Comparison of ENCODE assay signal across 8 mouse cellular contexts in the genomic region with DNA sequence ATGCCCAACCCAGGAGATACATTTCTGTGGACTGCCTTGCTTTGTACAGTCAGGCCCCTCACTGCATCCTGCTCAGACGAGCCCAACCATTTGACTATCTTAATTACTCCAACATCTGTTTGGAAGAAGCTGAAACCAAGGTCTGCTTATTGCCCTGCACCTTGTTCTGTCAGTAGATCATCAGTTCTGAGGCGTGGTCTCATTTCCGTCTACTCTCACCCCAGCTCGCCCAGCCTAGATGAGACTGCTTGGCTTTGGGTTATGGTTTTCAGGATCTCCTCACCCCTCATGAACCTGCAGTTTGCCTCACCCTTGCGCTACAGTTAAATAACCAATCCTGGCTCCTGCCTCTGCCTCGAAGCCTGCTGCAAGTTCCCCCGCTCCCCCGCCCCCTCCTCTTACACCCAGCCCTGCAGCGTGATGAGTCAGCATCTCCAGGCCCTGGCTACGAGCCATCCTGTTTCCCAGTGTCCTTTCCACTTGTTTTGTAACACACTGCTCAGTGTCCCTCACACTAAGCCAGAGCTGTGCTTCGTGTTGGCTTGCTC.
DNase-seq lines count a peak whose midpoint lies in the region; ATAC-seq and TF ChIP-seq lines count a peak whose summit lies in the region.

No protein-coding gene starts in this region.

- H3K9ac ChIP-seq in forebrain, embryonic 16.5 days (replicated peaks; ENCODE audit: low read depth, low read length) = no peak overlapping the region
- no peak overlapping the region for H3K9ac ChIP-seq in liver, embryonic 15.5 days
- no peak overlapping the region for H3K9ac ChIP-seq in neural tube, embryonic 14.5 days (replicated peaks; ENCODE audit: low read depth, low read length)

- H3K27ac ChIP-seq in cerebellum, adult 2 months (ENCODE audit: insufficient read depth, low read length) = peak overlapping the region; percentile 58
- H3K27ac ChIP-seq in forebrain, embryonic 16.5 days (ENCODE audit: low read length) = no peak overlapping the region
- H3K27ac ChIP-seq in liver, embryonic 15.5 days (replicated peaks) = no peak overlapping the region
- H3K27ac ChIP-seq in neural tube, embryonic 14.5 days (ENCODE audit: low read depth, low read length) = no peak overlapping the region

- no peak for TF ChIP-seq POLR2A in cerebellum, adult 2 months (IDR thresholded peaks at IDR 0.05; ENCODE audit: borderline replicate concordance, insufficient read depth, low read length)

- no peaks in the 10 kb centered on the region for H3K9me3 ChIP-seq in G1E (replicated peaks)
- H3K9me3 ChIP-seq in forebrain, embryonic 16.5 days (ENCODE audit: control insufficient read depth, low read length) = no peaks in the 10 kb centered on the region
- no peaks in the 10 kb centered on the region for H3K9me3 ChIP-seq in liver, embryonic 15.5 days (replicated peaks)
- H3K9me3 ChIP-seq in neural tube, embryonic 14.5 days (ENCODE audit: control insufficient read depth, low read length) = no peaks in the 10 kb centered on the region

- H3K4me2 ChIP-seq in forebrain, embryonic 16.5 days (ENCODE audit: low read length) = no peak overlapping the region
- H3K4me2 ChIP-seq in liver, embryonic 15.5 days = no peak overlapping the region; the same call in 1 of the 2 replicates
- H3K4me2 ChIP-seq in neural tube, embryonic 14.5 days (ENCODE audit: low read depth, low read length) = no peak overlapping the region

- H3K4me1 ChIP-seq in G1E (ENCODE audit: insufficient read depth, low read depth, low read length) = peaks cover 15% of the 10 kb centered on the region
- peaks cover 12% of the 10 kb centered on the region; the same call in 1 of the 2 replicates for H3K4me1 ChIP-seq in cerebellum, adult 2 months (ENCODE audit: control insufficient read depth, insufficient read depth, low read length)
- peaks cover 14% of the 10 kb centered on the region for H3K4me1 ChIP-seq in forebrain, embryonic 16.5 days (replicated peaks; ENCODE audit: control insufficient read depth, insufficient read depth, low read length)
- peaks cover 12% of the 10 kb centered on the region for H3K4me1 ChIP-seq in liver, embryonic 15.5 days (replicated peaks)
- H3K4me1 ChIP-seq in neural tube, embryonic 14.5 days (ENCODE audit: control insufficient read depth, insufficient read depth, low read length) = peaks cover 12% of the 10 kb centered on the region; the same call in 1 of the 2 replicates

- intact Hi-C loops in heart, postnatal 10 days (cut with DNase I) = no loop called here

- WGBS in cerebellum, adult 2 months = 13% methylated on average over 11 of the region's 11 CpGs
- WGBS in forebrain, embryonic 16.5 days = 25% methylated on average over 11 of the region's 11 CpGs
- WGBS in large intestine, adult 2 months = 6% methylated on average over 11 of the region's 11 CpGs
- 8% methylated on average over 11 of the region's 11 CpGs for WGBS in liver, embryonic 15.5 days (ENCODE audit: insufficient replicate concordance)
- 25% methylated on average over 11 of the region's 11 CpGs for WGBS in neural tube, embryonic 14.5 days

- no peak for TF ChIP-seq CTCF in G1E (IDR thresholded peaks at IDR 0.05; ENCODE audit: low read depth, low read length)
- TF ChIP-seq CTCF in cerebellum, adult 2 months (IDR thresholded peaks at IDR 0.05; ENCODE audit: borderline replicate concordance, insufficient read depth, low read depth, low read length) = no peak

- H3K4me3 ChIP-seq in G1E (ENCODE audit: low read depth, low read length) = peak overlapping the region; percentile 22; the same call in 1 of the 2 replicates
- peak overlapping the region; percentile 14 for H3K4me3 ChIP-seq in cerebellum, adult 2 months (replicated peaks; ENCODE audit: insufficient read depth, low read depth, low read length)
- H3K4me3 ChIP-seq in forebrain, embryonic 16.5 days (replicated peaks; ENCODE audit: low read length) = no peak overlapping the region
- H3K4me3 ChIP-seq in liver, embryonic 15.5 days (replicated peaks) = no peak overlapping the region
- no peak overlapping the region for H3K4me3 ChIP-seq in neural tube, embryonic 14.5 days (ENCODE audit: low read depth, low read length)

- peak; percentile 77 for ATAC-seq in G1E (ENCODE audit: extremely low read depth, insufficient number of reproducible peaks, low FRiP score, poor library complexity, severe bottlenecking)
- peak; percentile 70 for ATAC-seq in forebrain, embryonic 16.5 days
- ATAC-seq in liver, embryonic 15.5 days (ENCODE audit: insufficient read depth) = peak; percentile 49; the same call in 1 of the 2 replicates
- ATAC-seq in neural tube, embryonic 14.5 days (ENCODE audit: low read depth) = peak; percentile 84; the same call in 1 of the 2 replicates

- H3K36me3 ChIP-seq in G1E (replicated peaks) = peaks cover 4% of the 10 kb centered on the region
- H3K36me3 ChIP-seq in forebrain, embryonic 16.5 days (ENCODE audit: control insufficient read depth, insufficient read depth) = no peaks in the 10 kb centered on the region
- H3K36me3 ChIP-seq in liver, embryonic 15.5 days (replicated peaks) = no peaks in the 10 kb centered on the region
- no peaks in the 10 kb centered on the region for H3K36me3 ChIP-seq in neural tube, embryonic 14.5 days (ENCODE audit: control insufficient read depth, insufficient read depth, low read length)

- no peaks in the 10 kb centered on the region for H3K27me3 ChIP-seq in G1E (ENCODE audit: insufficient read depth, low read length)
- no peaks in the 10 kb centered on the region for H3K27me3 ChIP-seq in cerebellum, adult 2 months (ENCODE audit: control insufficient read depth, insufficient read depth, low read length)
- no peaks in the 10 kb centered on the region for H3K27me3 ChIP-seq in forebrain, embryonic 16.5 days (replicated peaks; ENCODE audit: control insufficient read depth, insufficient read depth, low read length)
- no peaks in the 10 kb centered on the region for H3K27me3 ChIP-seq in liver, embryonic 15.5 days
- no peaks in the 10 kb centered on the region for H3K27me3 ChIP-seq in neural tube, embryonic 14.5 days (ENCODE audit: control insufficient read depth, insufficient read depth, low read length)

- peak; percentile 43 for DNase-seq in G1E (ENCODE audit: low spot score)
- peak; percentile 89 to 93 for DNase-seq in cerebellum, adult 2 months
- DNase-seq in heart, postnatal 10 days = peak; percentile 94 to 95
- peak; percentile 50 for DNase-seq in large intestine, adult 2 months (ENCODE audit: low read depth, low spot score)
- peak; percentile 90 for DNase-seq in urinary bladder, postnatal 14 days (ENCODE audit: low spot score)

Comparison
In these comparisons a context has a peak if more than half of its experiments do, and no peak if none do; other contexts are left out.
1. DNase-seq: peak in every context shown above with its lines; median percentile 94 in heart, postnatal 10 days; 91 in cerebellum, adult 2 months; 90 in urinary bladder, postnatal 14 days; 50 in large intestine, adult 2 months; 43 in G1E.
2. H3K4me3 ChIP-seq: peak in G1E (single experiment) and cerebellum, adult 2 months (single experiment); none in forebrain, embryonic 16.5 days (single experiment), liver, embryonic 15.5 days (single experiment) and neural tube, embryonic 14.5 days (single experiment).
3. Peak in every context shown above with its lines, with median percentiles within 50 percentile points of each other: ATAC-seq.